Mouse (Mus musculus) MEL (cell line): ENCODE results near the gene Zmat3. TPM values are rescaled to one million over a fixed set of nuclear protein-coding genes. Genes with fewer than 3 reads are reported as not detected.

Experiments used
- polyA plus RNA-seq, 2 experiments: library from polyadenylated mRNA; stranded (reverse) in 1 of 2; unstranded in 1 of 2; fragments of >175 nt in 1 of 2; fragments of >200 nt in 1 of 2; gene quantifications; 2 replicates each; pipeline versions ENCODE4 v1.2.1 to v1.2.4; 2012; ENCODE audit warnings: low replicate concordance in 2 of 2, low read depth in 1 of 2; ENCODE audit not compliant: insufficient read length in 2 of 2, insufficient read depth in 1 of 2, missing spikeins in 1 of 2
- total RNA-seq: library from RNA; depleted of rRNA; stranded (reverse); fragments of 300-350 nt; gene quantifications from 2 replicates; pipeline ENCODE4 v1.2.3, GENCODE M21; 2012; rRNA removed

Gene Zmat3
- total and polyA plus RNA-seq, 3 experiments = 3.1 to 4.4 TPM; not detected in 1

Other genes starting within 250 kb of the Zmat3 start
- gene Pik3ca, start 31.7 kb upstream of the Zmat3 start, total RNA-seq = 11.1 and 11.7 TPM in 2 replicates
- 10 to 100 TPM in 1 of 2 experiments, not detected in 1; 13.1 TPM for gene Pik3ca, start 31.7 kb upstream of the Zmat3 start, polyA plus RNA-seq
- gene Kcnmb3, start 126.2 kb upstream of the Zmat3 start, total RNA-seq = not detected in 2 replicates
- not detected for gene Kcnmb3, start 126.2 kb upstream of the Zmat3 start, polyA plus RNA-seq
- gene Zfp639, start 144.2 kb upstream of the Zmat3 start, total RNA-seq = 34.1 and 34.5 TPM in 2 replicates
- 100 to 1,000 TPM in 1 of 2 experiments, 10 to 100 TPM in 1; 35.4 to 302 TPM for gene Zfp639, start 144.2 kb upstream of the Zmat3 start, polyA plus RNA-seq
- gene Mfn1, start 163.5 kb upstream of the Zmat3 start, total RNA-seq = 20.8 and 25.5 TPM in 2 replicates
- gene Mfn1, start 163.5 kb upstream of the Zmat3 start, polyA plus RNA-seq = 10 to 100 TPM in 1 of 2 experiments, not detected in 1; 29.4 TPM